Mouse (Mus musculus) adrenal gland, postnatal 10 days (tissue): Measurements from ENCODE around the gene Tamm41. TPM values are rescaled to one million over a fixed set of nuclear protein-coding genes. Genes with fewer than 3 reads are reported as not detected.

Source experiments
- DNase-seq: peaks from one replicate; pipeline ENCODE4 v3.0.0; 2021; ENCODE audit warnings: mixed read lengths
- long read RNA-seq, 2 experiments: library from polyadenylated mRNA; stranded (forward); transcript quantifications; one replicate each; pipeline ENCODE4 v2.0.0; 2021
- total RNA-seq, 2 experiments: library from RNA; stranded (reverse); gene quantifications; 2 replicates each; pipeline ENCODE4 v1.2.3; 2021

Gene Tamm41
- total RNA-seq = 10 to 100 TPM; 28.4 to 30.5 TPM
- long read RNA-seq, experiment 1, transcript Tamm41-201 (8 exons, 1,168 nt) = major isoform, 33 of 39 reads
- long read RNA-seq, experiment 1, partial matches to known transcripts = 3 of 39 reads
- long read RNA-seq, experiment 1, other reads (novel, unspliced or antisense) = 3 of 39 reads
- long read RNA-seq, experiment 2, transcript Tamm41-201 (8 exons, 1,168 nt) = major isoform, 19 of 24 reads
- long read RNA-seq, experiment 2, partial matches to known transcripts = 1 of 24 reads
- long read RNA-seq, experiment 2, other reads (novel, unspliced or antisense) = 4 of 24 reads

DNA sequence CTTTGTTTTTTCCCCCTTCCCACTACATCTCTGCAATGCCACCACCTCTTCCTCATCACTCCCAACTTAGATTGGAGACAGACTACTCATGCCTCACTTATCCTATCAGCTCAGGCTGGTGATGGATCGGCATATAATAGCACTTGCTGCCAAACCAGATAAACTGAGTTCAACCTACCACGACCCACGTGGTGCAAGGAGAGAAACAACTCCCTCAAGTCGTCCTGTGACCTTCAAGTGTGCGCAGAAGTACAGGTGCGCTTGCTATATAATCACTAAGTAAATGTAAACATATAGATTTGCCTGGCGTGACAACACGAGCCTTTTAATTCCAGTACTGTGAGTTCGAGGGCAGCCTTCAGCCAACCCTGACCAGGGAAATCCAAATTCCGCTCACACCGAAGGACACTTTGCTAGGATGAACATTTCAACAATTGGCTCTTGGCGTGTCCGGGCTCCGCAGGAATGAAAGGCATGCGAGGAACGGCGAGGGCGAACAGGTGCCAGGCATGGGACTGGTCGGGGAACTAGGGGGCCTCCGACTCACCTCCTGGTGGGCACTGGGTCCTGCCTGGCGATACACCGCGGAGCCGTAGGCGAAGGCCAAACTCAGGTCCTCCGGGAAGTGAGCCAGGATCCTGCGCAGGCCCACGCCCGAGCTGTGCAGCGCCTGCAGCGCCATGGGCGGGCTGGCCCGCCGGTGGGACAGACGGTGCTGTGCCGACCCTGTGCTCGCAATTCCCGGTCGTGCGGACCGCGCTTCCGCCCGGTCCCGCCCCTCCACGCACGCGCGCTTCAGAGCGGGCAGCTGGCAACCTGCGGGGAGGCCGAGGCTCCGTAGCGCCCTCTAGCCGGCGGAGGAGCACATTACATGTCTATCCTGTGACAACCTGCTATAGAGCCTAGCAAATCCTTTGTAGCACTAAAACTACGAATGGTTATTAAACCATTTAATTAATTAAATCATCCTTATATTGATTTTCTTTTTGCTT is at the start of gene Tamm41:
Gene Tamm41, minus strand, starts transcription at position 774 of the 992 bp plus-strand sequence.
- DNase-seq = peak; percentile 95

GRCm38 (mm10) chr6:115085274-115085841 is 47.7 kb upstream of the Tamm41 start:
- no peak for DNase-seq

DNA sequence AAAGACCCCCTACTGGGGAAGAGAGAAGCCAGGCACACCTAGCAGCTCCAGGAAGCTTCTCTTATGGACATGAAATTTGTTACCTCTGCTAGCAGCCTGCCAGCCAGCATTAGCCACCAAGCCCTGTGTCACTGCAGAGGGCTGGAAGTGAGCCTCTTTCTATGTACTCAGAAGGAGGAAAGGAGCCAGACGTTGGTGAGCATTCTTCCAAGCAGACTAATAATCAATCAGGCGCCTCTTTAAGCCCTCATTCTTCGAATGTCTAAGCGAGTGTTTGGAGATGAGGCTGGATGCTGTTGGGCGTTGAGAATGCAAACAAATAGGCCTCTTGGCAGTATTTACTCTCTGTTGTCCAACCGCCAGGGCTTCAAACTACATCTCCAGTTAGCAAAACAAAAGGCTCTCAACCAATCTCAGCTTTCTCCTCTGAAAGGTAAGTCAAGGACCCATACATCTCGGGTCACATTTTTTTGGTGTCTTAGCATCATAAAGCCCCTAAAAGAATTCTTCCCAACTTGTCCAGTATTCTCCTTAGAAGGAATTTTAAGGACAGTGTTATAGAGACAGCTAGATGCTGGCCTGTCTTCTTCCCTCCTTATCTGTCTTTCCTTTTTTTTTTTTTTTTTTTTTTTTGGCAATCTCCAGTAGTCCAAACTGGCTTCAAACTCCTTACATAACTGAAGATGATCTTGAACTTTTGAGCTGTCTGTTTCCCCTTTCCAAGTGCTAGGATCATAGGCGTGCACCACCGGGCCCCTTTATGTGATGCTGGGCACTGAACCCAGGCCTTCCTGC is 39.3 kb upstream of the Tamm41 start:
- DNase-seq = no peak

DNA sequence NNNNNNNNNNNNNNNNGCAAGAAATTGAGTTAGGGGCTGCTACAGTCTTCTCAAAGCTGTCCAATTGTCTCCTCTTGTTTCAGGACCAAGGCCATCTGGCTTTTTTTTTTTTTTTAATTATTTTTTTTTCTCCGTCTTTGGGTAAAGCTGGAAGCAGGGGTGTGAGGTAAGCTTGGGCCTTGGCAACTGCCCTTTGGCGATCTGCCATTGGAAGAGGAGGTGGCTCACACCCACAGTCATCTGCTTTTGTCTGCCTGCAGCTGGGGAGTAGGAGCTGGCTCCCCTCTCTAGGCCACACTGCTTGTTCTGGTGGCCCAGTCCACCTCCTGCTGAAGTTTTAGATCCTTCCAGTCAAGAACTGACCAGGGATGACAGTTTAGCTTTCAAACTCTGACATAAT is 34.3 kb upstream of the Tamm41 start:
- DNase-seq = peak; percentile 63

DNA sequence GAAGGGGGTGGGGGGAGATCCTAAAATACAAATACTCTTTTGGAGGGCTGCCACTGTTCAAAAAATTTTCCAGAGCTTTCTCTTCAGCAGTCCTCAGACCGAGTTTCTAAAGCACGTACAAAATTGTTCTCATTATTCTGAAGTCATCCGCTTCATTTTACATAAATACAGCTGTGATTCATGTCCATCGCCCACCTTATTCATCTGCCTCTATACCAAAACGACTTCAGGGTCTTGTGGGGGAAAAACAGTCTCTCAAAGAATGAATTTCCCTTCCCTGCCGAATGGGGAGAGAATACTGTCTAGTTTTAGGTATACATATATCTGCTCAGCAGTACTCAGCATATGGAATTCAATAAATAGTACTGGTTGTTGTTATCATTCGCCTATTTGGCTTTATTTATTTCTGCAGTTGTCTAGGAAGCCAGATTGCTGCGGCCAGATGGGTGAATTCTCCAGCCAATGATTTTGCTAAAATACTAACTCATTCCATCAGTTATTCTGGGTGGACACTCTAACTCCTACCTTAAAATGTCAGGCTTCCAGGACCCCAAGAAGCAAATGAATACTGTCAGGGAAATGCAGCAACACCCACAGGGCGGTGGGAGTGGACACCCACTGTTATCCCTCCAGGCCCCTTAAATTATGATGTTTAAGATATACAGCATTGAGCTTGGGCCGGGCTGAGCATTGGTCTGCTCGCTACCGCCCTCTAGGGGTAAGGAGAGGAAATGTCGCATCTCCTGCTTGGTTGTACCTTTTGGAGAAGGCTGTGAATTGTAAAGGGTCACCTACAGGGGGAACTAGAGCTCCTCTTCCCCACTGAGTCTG is 27.9 kb upstream of the Tamm41 start:
- DNase-seq = peak; percentile 62

GRCm38 (mm10) chr6:115062605-115063350 is 25.1 kb upstream of the Tamm41 start:
- no peak for DNase-seq

DNA sequence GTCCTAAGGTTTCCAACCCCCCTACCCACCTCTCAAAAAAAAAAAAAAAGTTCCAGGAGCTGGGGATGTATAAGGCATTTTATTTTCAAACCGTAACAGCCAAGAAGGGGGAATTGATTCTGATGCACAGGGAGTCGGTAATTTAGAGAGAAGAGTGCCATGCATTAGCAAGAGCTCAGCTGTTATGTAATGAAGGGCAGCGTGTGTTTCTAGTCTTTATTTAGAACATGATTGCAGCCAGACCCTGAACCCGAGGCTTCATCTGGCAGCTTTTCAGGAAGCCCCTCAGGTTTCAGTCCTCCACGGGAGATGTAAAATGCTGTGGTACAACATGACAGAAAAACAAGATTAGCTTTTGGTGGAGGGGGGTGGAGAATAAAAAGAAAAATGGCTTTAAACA is 21.6 kb upstream of the Tamm41 start:
- DNase-seq = no peak

DNA sequence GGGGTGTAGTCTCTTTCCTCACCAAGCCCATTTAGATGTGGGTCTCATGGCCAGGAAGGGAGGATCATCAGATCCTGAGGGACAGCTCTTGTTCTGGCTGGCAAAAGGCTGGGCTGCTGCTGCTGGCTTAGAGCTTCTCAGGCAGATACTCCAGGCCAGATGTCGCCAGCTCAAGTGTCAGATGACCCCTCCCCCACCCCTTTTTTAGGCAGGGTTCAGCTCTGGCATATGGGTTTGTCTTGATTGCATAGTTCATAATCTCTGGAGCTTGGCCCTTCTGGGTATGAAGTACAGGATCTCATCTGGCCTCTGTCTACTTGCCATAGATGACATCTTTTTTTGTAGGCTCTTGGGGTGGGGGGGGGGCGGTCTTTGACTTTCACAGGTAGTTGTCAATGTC is 19.0 kb upstream of the Tamm41 start:
- DNase-seq = no peak

DNA sequence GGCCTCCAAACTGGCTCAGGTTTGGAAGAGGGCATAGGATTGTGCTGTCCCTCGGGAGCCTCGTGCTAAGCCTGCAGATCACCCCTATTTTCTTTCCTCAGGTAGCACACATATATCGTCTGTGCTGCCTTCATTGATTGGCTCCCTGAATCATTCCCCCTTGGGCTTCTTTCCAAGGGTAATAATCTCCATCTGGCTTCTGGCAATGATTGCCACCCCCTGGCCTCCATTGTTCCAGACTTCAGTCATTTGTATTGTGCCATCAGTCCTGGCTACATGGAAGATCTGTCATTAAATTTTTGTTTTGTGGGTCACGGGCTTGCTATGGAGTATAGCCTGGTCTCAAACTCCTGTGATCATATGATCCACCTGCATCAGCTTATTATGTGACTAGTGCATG is 17.8 kb upstream of the Tamm41 start:
- DNase-seq = no peak

- no peak for DNase-seq
Measured at GRCm38 (mm10) chr6:115051586-115052197, 14.0 kb upstream of the Tamm41 start.

GRCm38 (mm10) chr6:115049015-115049414 is 11.3 kb upstream of the Tamm41 start:
- DNase-seq = peak; percentile 42

DNA sequence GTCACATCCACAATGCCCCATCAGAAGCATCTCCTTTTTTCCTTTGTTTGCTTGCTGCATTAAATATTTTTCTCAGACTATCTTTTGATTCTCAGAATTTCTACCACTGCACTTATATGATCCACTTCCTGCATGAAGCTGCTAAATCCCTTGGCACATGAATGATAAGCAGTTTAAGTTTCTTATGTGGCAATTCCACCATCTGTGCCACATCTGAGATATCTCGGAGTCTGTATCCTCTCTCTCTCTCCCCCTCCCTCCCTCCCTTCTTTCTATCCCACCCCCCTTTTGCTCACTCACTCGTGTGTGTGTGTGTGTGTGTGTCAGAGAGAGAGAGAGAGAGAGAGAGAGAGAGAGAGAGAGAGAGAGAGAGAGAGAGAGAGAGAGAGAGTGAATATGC is 10.1 kb upstream of the Tamm41 start:
- no peak for DNase-seq

DNA sequence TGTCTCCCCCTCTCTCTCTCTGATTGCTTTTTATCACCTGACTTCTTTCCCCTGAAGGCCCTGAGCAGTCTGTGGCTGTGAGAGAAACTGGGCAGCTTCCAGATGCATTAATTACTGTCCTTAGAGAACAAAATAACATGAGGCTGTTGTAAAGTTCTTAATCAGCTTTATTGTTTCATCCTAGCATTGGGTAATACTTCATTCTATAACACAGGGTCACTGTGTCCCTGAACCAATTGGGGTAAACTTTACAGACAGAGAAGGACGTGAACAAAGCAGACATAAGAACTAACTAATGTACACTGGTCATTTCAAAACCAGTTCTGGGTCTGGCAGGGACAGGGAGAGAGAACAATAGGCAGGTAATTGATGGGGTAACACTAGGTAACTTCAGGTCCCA is 8.4 kb upstream of the Tamm41 start:
- DNase-seq = no peak

GRCm38 (mm10) chr6:115044709-115045108 is 7.0 kb upstream of the Tamm41 start:
- DNase-seq = no peak

GRCm38 (mm10) chr6:115043657-115044500 is 6.2 kb upstream of the Tamm41 start:
- DNase-seq = no peak

DNA sequence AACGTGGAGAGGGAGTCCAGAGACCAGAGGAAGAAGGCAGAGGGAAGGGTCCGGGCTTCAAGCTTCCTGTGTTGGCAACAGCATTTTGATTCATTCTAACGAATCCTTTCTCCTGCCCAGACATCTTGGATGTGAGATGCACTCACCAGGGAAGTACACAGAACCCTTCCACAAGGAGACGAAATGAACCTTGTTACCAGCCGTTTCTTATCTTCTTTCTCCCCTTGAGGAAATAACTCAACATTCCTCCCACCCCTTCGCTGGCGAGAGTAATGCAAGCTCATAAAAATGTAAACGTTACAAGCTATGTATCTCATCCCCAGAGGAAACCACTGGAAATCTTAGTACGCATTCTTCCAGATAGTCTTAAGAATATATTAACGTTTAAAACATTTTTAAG is 4.9 kb upstream of the Tamm41 start:
- DNase-seq = no peak

DNA sequence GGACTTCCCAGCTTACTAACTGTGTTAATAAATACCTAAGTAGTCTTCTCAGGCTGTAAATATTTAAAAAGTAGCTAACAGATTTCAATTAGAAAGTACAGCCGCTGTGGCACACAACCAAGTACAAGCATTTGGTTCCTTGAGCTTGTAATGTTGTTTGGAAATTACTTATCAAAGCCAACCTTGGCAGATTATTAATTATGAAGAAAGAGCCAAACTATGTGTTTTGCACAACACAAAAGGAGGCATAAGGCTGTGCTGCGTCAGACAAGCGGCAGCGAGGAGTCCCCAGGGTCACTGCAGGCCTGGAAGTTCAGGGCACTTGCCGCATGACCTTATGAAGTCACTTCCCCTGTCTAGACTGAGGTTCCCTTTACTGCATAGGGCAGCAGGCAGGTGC is 4.2 kb downstream of the Tamm41 start:
- DNase-seq = peak; percentile 36

DNA sequence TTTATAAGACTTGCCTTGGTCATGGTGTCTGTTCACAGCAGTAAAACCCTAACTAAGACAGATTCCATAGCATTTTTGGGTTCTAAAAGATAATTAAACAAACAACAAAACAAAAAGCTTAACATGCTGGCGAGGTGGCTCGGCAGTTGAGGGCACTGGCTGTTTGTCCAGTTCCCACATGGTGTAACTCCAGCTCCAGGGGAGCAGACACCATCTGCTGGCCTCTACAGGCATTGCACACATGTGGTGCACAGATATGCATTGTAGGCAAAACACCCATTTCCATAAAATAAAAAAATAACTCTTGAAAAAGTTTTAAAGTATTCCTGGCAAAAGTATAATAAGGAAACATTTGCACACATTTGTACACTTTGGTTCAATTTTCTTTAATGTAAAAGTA is 7.6 kb downstream of the Tamm41 start:
- DNase-seq = no peak

GRCm38 (mm10) chr6:115029248-115029647 is 8.4 kb downstream of the Tamm41 start:
- no peak for DNase-seq
